Mouse (Mus musculus): ENCODE measurements around the gene Dram1. TPM values are rescaled to one million over a fixed set of nuclear protein-coding genes. Genes with fewer than 3 reads are reported as not detected.

The Dram1 gene
- polyA plus RNA-seq (2015; fragmentation: Nextera tagmentation; extraction: Ambion mirVana) = 3.8 and 4.1 TPM in 2 replicates

- Histone ChIP-seq H3K9me3 (no peaks in the 10 kb centered on the region), H3K9ac (peak within 1 kb of the TSS; percentile 75), H3K36me3 (no peaks in the 10 kb centered on the region), H3K27ac (peak within 1 kb of the TSS; percentile 78), H3K4me3 (replicated peaks) (peak within 1 kb of the TSS; percentile 87), H3K4me2 (replicated peaks) (peak within 1 kb of the TSS; percentile 92), H3K27me3 (replicated peaks) (no peaks in the 10 kb centered on the region), H3K4me1 (replicated peaks) (peaks cover 16% of the 10 kb centered on the region)
- WGBS = 1% methylated on average over 78 of the region's 87 CpGs
- ATAC-seq = peak; percentile 90
These were observed at the start of gene Dram1, which contains the start of gene Gnptab for GRCm38 (mm10) chr10:88379013-88379885. TSS of gene Dram1 (minus strand) at chr10:88379080. TSS of gene Gnptab (plus strand) at chr10:88379132.

GRCm38 (mm10) chr10:88427998-88428397 lies 49.1 kb upstream of the Dram1 start:
- Histone ChIP-seq H3K4me1 (replicated peaks) (no peaks in the 10 kb centered on the region), H3K4me2 (replicated peaks) (no peak overlapping the region), H3K36me3 (0 out of 2 replicates have a peak, but pooled peaks cover 9% of the 10 kb centered on the region), H3K27ac (no peak overlapping the region), H3K27me3 (replicated peaks) (no peaks in the 10 kb centered on the region), H3K9ac (no peak overlapping the region), H3K9me3 (no peaks in the 10 kb centered on the region), H3K4me3 (replicated peaks) (no peak overlapping the region)
- no peak for ATAC-seq
- WGBS = 89% methylated on average over 6 of the region's 6 CpGs

- Histone ChIP-seq H3K9me3 (no peaks in the 10 kb centered on the region), H3K4me1 (replicated peaks) (no peaks in the 10 kb centered on the region), H3K9ac (no peak overlapping the region), H3K27ac (no peak overlapping the region), H3K4me2 (replicated peaks) (no peak overlapping the region), H3K4me3 (replicated peaks) (no peak overlapping the region), H3K27me3 (replicated peaks) (no peaks in the 10 kb centered on the region), H3K36me3 (0 out of 2 replicates have a peak, but pooled peaks cover 9% of the 10 kb centered on the region)
- 60% methylated on average over 5 of the region's 5 CpGs for WGBS
- peak; percentile 26; the same call in 1 of the 2 replicates for ATAC-seq
These were observed 48.0 kb upstream of the Dram1 start for GRCm38 (mm10) chr10:88426896-88427295.

- Histone ChIP-seq H3K4me2 (replicated peaks) (no peak overlapping the region), H3K27me3 (replicated peaks) (no peaks in the 10 kb centered on the region), H3K9ac (no peak overlapping the region), H3K36me3 (0 out of 2 replicates have a peak, but pooled peaks cover 9% of the 10 kb centered on the region), H3K27ac (no peak overlapping the region), H3K4me1 (replicated peaks) (no peaks in the 10 kb centered on the region), H3K9me3 (no peaks in the 10 kb centered on the region), H3K4me3 (replicated peaks) (no peak overlapping the region)
- WGBS = 94% methylated on average over 2 of the region's 2 CpGs
- peak; percentile 76; the same call in 1 of the 2 replicates for ATAC-seq
These were observed 47.4 kb upstream of the Dram1 start for GRCm38 (mm10) chr10:88426158-88426816.

- Histone ChIP-seq H3K9ac (no peak overlapping the region), H3K27me3 (replicated peaks) (no peaks in the 10 kb centered on the region), H3K9me3 (no peaks in the 10 kb centered on the region), H3K27ac (no peak overlapping the region), H3K4me2 (replicated peaks) (no peak overlapping the region), H3K4me3 (replicated peaks) (no peak overlapping the region), H3K4me1 (replicated peaks) (no peaks in the 10 kb centered on the region), H3K36me3 (peaks cover 6% of the 10 kb centered on the region)
- ATAC-seq = no peak
- WGBS = 92% methylated on average over 19 of the region's 19 CpGs
These were observed 42.0 kb upstream of the Dram1 start for GRCm38 (mm10) chr10:88420655-88421435.

GRCm38 (mm10) chr10:88420141-88420541 lies 41.3 kb upstream of the Dram1 start:
- Histone ChIP-seq H3K9ac (no peak overlapping the region), H3K27ac (no peak overlapping the region), H3K4me3 (replicated peaks) (no peak overlapping the region), H3K4me2 (replicated peaks) (no peak overlapping the region), H3K9me3 (no peaks in the 10 kb centered on the region), H3K4me1 (replicated peaks) (no peaks in the 10 kb centered on the region), H3K36me3 (peaks cover 6% of the 10 kb centered on the region), H3K27me3 (replicated peaks) (no peaks in the 10 kb centered on the region)
- ATAC-seq = no peak
- WGBS = 74% methylated on average over 11 of the region's 11 CpGs

- no peaks in the 10 kb centered on the region for H3K4me1 ChIP-seq (replicated peaks)
- H3K27ac ChIP-seq = no peak overlapping the region
- no peak for ATAC-seq
- 87% methylated on average over 5 of the region's 5 CpGs for WGBS
- H3K9me3 ChIP-seq = no peaks in the 10 kb centered on the region
- no peak overlapping the region for H3K9ac ChIP-seq
- no peaks in the 10 kb centered on the region for H3K27me3 ChIP-seq (replicated peaks)
- H3K4me3 ChIP-seq (replicated peaks) = no peak overlapping the region
- H3K36me3 ChIP-seq = peaks cover 6% of the 10 kb centered on the region
- H3K4me2 ChIP-seq (replicated peaks) = no peak overlapping the region
These were observed 38.8 kb upstream of the Dram1 start for GRCm38 (mm10) chr10:88417686-88418085.

GRCm38 (mm10) chr10:88412290-88412995 lies 33.6 kb upstream of the Dram1 start:
- 65% methylated on average over 17 of the region's 17 CpGs for WGBS
- Histone ChIP-seq H3K9ac (no peak overlapping the region), H3K27me3 (replicated peaks) (no peaks in the 10 kb centered on the region), H3K36me3 (no peaks in the 10 kb centered on the region; the same call in 1 of the 2 replicates), H3K4me3 (replicated peaks) (no peak overlapping the region), H3K4me1 (replicated peaks) (no peaks in the 10 kb centered on the region), H3K4me2 (replicated peaks) (no peak overlapping the region), H3K27ac (no peak overlapping the region), H3K9me3 (no peaks in the 10 kb centered on the region)
- no peak for ATAC-seq

GRCm38 (mm10) chr10:88409751-88410150 lies 30.9 kb upstream of the Dram1 start:
- Histone ChIP-seq H3K36me3 (no peaks in the 10 kb centered on the region), H3K9ac (no peak overlapping the region), H3K27ac (no peak overlapping the region), H3K4me1 (replicated peaks) (no peaks in the 10 kb centered on the region), H3K4me2 (replicated peaks) (no peak overlapping the region), H3K27me3 (replicated peaks) (no peaks in the 10 kb centered on the region), H3K4me3 (replicated peaks) (no peak overlapping the region), H3K9me3 (no peaks in the 10 kb centered on the region)
- ATAC-seq = no peak
- 51% methylated on average over 2 of the region's 2 CpGs for WGBS

- no peaks in the 10 kb centered on the region for H3K27me3 ChIP-seq (replicated peaks)
- no peak overlapping the region for H3K4me3 ChIP-seq (replicated peaks)
- no peak overlapping the region for H3K9ac ChIP-seq
- 81% methylated on average over 12 of the region's 12 CpGs for WGBS
- no peak overlapping the region for H3K4me2 ChIP-seq (replicated peaks)
- no peak overlapping the region for H3K27ac ChIP-seq
- no peaks in the 10 kb centered on the region for H3K4me1 ChIP-seq (replicated peaks)
- H3K36me3 ChIP-seq = no peaks in the 10 kb centered on the region
- no peaks in the 10 kb centered on the region for H3K9me3 ChIP-seq
- ATAC-seq = 0 out of 2 replicates have a peak, but pooled peaks have one; percentile 44
These were observed 29.2 kb upstream of the Dram1 start for GRCm38 (mm10) chr10:88407875-88408631.

- H3K4me1 ChIP-seq (replicated peaks) = no peaks in the 10 kb centered on the region
- no peak overlapping the region for H3K27ac ChIP-seq
- H3K36me3 ChIP-seq = no peaks in the 10 kb centered on the region
- no peak overlapping the region for H3K4me3 ChIP-seq (replicated peaks)
- H3K4me2 ChIP-seq (replicated peaks) = no peak overlapping the region
- no peak for ATAC-seq
- no peak overlapping the region for H3K9ac ChIP-seq
- 82% methylated on average over 7 of the region's 7 CpGs for WGBS
- H3K27me3 ChIP-seq (replicated peaks) = no peaks in the 10 kb centered on the region
- no peaks in the 10 kb centered on the region for H3K9me3 ChIP-seq
These were observed 26.9 kb upstream of the Dram1 start for GRCm38 (mm10) chr10:88405812-88406211.

Measured in intestine, embryonic 15.5 days (tissue).